Mouse (Mus musculus) heart, postnatal 36 days (tissue): Measurements from ENCODE around the gene Letm1. TPM values are rescaled to one million over a fixed set of nuclear protein-coding genes. Genes with fewer than 3 reads are reported as not detected.
A peak's percentile ranks its signal among the peaks of the same experiment; 100 is the strongest.

Source experiments
- DNase-seq, 2 experiments: peaks; one replicate each; pipeline ENCODE4 v3.0.0; 2021 to 2022
- intact Hi-C: fragments of 180-260 bp; cut with DNase I; formaldehyde crosslinking; loops from one replicate; pipeline ENCODE4 v1.15.1; 2025
- total RNA-seq, 2 experiments: library from RNA; stranded (reverse); gene quantifications; 2 replicates each; pipeline ENCODE4 v1.2.3; 2021

Gene Letm1
- total RNA-seq, result 100 to 1,000 TPM; 134 to 161 TPM

DNA sequence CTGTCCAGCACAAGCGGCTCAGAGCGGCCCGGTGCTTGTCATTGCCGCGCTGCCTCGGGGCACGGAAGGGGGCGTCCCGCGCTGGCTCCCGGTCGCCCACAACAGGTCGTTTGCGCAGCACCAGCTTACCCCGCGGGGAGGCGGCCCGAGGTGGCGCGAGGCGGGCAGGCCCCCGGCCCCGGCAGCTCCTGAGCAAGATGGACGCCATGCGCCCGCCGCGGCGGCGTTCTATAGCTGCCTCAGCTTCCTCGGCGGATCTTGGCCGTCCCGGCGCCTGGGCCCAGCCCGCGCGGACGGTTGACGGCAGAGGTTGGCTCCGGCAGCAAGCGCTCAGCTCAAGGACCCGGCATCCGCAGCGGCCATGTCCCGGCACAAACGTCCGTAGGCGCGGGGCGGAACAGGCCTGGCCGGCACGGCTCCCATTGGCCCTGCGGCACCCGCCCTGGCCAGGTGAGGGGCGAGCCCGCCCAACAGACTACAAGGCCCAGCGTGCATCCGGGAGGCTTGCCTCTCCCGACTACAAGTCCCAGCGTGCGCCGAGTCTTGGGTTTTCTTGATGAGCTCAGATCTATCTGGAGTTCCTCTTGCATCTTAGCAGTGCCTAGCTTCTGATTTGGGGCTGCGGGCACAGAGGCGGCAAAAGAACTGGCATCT, at the start of gene Letm1:
Letm1 (minus strand) TSS at position 473 of the 654 bp plus-strand sequence.
- intact Hi-C loops, result loop anchor here (2.0 to 5.0 kb wide), 3 partner anchors 36 to 155 kb away; partner anchors contain the start of genes Nelfa, Tacc3 and Tmem129
- peak; percentile 89 to 92 for DNase-seq

GRCm38 (mm10) chr5:33830832-33831231, 48.2 kb upstream of the Letm1 start:
- no peak for DNase-seq
- intact Hi-C loops, result no loop called here

GRCm38 (mm10) chr5:33829958-33830357, 47.3 kb upstream of the Letm1 start:
- intact Hi-C loops, result no loop called here
- no peak for DNase-seq

GRCm38 (mm10) chr5:33828107-33828506, 45.5 kb upstream of the Letm1 start:
- no peak for DNase-seq
- intact Hi-C loops, result no loop called here

DNA sequence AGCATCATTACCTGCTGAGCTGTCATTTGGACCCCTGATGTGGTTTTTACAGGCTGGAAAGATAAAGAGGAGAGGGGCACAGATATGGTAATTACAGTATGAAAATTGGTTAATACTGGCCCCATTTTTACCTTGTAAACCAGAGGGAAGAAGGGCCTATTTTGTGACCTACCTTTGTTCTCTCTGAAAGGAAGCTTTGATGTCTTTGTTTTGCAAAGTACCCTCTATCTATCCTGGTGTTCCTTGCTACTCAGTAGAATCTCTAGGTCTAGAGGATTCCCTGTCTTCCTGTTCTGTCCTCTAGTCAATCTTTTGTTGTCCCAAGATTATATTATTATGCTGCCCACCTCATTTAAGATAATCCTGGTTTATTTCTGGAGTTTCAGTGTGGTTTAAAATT, 43.4 kb upstream of the Letm1 start:
- intact Hi-C loops, result no loop called here
- DNase-seq, result no peak

DNA sequence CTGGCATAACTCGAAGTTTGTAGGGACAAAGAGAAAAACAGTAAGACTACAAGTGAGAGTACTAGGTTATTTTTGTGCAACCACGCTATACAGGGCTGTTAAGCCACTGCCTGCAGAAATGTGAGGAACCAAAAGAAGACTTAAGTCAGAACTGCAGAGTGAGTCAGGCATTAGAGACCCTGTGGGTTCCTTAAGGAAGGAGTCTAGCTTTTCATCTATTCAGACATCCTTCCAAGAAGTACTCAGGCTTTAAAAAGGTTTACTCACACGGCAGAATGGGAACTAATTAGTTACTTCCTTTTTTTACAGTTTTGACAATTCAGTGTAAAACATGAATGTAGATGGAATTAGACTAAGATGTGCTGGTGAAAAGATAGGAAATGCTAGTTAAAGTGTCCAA, 39.8 kb upstream of the Letm1 start:
- DNase-seq, result no peak
- intact Hi-C loops, result loop anchor here (5.0 kb wide), 2 partner anchors 115 to 170 kb away; partner anchors contain the start of genes Nelfa and Slbp

DNA sequence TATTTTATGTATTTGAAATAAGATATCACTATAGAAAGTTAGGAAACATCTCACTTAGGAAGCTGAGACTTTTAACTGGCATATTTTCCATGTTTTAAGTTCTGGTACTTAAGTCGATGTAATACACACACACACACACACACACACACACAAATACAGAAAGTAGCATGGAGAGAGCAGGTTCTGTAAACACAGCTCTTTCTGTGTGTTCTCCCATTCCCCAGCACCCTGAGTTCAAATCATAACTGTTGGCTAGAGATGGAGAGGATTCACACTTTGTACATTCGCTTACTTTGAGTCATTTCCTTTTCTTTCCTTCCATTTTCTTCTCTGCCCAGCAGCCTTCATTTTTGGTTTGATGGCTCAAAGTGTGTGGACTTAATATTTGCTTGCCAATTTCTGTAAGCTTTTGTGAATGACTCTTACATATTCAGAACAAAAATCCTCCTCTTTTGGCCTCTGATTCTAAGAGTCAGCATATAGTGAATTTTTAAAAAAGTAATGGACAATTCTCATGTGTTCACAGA, 39.3 kb upstream of the Letm1 start:
- intact Hi-C loops, result loop anchor here (5.0 kb wide), 2 partner anchors 115 to 170 kb away; partner anchors contain the start of genes Nelfa and Slbp
- DNase-seq, result no peak

- DNase-seq, result peak; percentile 55 to 79
- intact Hi-C loops, result loop anchor here (5.0 kb wide), 2 partner anchors 116 to 169 kb away; partner anchors contain the start of genes Nelfa and Slbp
Observed at GRCm38 (mm10) chr5:33820733-33821621, 38.4 kb upstream of the Letm1 start.

DNA sequence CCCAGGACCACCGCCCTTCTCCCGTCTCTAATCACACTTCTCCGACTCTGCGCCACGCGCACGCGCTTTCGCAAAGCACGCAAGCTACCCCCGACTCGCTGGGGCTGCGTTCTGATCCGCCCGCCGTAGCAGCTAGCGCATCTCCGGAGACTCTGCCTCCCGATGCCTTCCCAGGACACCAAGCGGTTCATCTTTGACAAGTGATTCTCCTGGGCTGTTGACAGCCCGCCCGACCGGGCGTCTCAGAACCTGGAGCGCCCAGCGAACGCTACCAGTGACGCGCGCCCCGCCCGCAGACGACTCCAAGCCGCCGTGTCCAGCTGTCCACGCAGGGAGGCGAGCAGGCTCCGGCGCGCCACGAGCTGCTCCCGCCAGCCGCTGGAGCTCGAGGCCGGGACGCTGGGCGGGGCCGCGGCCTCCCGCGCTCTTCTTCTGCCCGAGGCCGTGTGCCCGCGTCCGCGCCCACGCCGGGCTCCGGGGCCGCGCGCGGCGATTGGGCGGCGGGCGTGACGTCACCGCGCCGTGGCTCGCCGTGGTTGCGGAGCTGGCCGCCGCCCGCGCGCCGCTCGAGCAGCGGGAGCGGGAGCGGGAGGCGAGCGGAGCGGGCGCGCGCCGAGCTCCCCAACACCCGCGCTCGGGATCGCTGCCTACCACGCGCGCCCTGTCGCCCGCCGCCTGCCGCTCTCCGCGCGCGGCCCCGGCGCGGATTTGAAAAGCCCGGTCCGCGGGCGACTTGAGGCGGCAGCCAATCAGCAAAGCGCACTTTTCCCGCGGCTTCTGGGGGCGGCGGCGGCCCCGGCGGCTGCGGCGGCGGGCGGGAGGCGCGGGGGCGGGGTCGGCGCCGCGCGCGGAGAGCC, 37.5 kb upstream of the Letm1 start, which contains the start of gene Nsd2:
Nsd2 (plus strand) TSS at position 850 of the 857 bp plus-strand sequence.
- peak; percentile 84 to 90 for DNase-seq
- intact Hi-C loops, result loop anchor here (2.0 to 5.0 kb wide), 3 partner anchors 37 to 168 kb away; partner anchors contain the start of genes Letm1, Nelfa and Slbp

DNA sequence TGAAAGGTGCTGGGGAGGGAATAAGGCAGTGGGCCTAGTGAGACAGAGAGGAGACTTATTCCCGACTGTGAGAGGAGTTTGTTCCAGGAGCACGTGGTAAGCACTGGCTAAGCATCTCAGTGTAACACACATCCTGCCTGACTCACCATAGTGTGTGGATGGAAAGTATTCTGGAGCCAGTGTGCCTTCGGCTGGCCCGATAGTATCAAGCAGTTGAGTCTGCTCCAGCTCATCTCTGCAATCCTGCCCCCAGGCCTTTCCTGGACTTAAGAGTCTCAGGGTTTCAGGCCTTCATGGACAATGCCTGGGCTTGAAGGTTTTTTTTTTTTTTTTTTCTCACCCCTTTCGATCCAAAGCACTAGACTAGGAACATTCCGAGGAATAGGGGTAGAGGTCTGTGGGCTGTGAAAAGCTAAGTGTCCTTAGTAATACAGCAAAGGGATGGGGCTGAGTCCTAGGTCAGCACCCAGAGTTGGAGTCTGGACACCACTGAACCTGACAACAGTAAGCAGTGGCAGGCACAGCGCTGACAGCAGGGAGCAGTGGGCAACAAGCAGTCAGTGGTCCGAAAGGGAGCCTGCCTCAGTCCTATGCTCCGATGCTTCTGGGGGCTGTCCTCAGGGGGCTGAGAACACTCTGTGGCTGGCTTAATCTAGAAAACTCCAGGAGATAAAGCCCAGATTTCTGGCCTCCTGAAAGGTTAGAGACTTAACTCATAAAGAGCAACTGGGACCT, 36.7 kb upstream of the Letm1 start:
- peak; percentile 5 to 6 for DNase-seq
- intact Hi-C loops, result loop anchor here (2.0 kb wide), 1 partner anchor 37 kb away; the partner anchor contains the start of gene Letm1

DNA sequence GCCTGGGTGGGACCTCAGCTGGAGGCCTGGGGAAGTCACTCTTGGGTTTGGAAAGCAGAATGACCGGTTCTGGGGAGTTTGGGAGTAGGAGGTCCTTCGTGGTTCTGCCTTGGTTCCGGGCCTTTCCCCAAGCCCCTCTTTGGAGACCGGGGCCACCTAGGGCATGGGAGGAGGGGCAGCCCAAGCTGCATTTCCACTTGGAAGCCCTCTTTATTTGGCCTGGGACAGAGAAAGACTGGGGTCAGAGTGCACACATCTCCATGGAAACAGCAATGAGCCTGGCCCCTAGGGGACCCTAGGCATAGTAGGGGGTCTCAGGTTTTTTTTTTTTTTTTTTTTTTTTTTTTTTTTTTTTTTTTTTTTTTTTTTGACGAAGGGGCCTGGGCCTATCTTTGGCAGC, 35.5 kb upstream of the Letm1 start:
- intact Hi-C loops, result loop anchor here (2.0 kb wide), 1 partner anchor 35 kb away; the partner anchor contains the start of gene Letm1

GRCm38 (mm10) chr5:33816008-33816725, 33.5 kb upstream of the Letm1 start:
- DNase-seq, result no peak
- intact Hi-C loops, result no loop called here

More for the DNA sequence above, 35.5 kb upstream of the Letm1 start:
- no peak for DNase-seq

GRCm38 (mm10) chr5:33811519-33811918, 28.9 kb upstream of the Letm1 start:
- no peak for DNase-seq

GRCm38 (mm10) chr5:33803337-33803736, 20.7 kb upstream of the Letm1 start:
- intact Hi-C loops, result no loop called here
- no peak for DNase-seq

More at GRCm38 (mm10) chr5:33811519-33811918, 28.9 kb upstream of the Letm1 start:
- intact Hi-C loops, result no loop called here

DNA sequence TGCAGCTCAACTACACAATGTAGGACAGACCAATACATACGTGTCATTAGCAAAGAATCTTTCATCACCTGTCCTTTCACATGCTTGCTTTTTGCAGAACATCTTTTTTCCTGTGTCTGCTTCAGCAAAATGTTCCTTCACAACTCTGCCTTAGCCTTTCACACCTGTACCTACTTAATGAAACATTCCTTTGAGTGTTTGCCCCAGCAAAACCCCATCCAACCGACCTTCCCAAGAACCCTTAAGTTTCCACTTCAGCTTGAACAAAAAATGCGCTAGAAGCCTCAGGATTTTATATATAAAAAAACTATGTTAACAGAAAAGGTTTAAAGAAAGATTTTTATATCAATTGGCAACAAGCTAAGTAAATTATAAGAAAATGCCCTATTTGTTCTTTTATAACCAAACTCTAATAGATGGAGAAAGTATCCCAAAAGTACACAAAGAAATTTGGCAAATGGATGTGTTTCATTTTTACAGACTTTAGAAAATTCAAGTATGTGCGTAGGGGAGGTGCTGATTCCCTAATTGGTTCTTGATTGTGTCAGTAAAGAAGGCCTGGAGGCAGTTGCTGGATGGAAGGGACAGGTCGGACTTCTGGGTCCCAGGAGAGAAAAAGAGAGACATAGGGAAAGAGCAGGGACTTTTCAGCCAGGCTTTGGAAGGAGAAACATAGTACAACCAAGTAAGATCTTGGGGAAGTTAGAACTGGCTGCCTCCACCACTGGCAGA, 9.5 kb upstream of the Letm1 start:
- no peak for DNase-seq
- intact Hi-C loops, result no loop called here

DNA sequence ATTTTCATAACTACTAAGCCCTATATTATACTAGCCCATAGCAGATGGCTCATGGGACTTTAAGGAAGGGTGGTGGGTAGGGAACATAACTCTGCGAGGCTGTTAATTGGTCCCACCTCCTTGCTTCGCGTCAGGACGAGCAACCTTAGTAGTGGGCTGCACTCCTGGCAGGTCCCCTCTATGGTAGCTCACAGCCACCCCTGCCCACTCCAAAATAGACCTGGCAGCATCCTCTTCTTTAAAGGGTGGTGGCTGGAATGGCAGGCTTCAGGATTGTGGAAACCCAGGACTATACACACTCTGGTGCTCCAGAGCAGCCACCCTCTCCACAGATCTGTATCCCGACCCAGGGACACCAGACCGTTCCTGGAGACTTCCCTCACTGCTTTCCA, 378 bp upstream of the Letm1 start:
- no peak for DNase-seq
- intact Hi-C loops, result loop anchor here (2.0 to 5.0 kb wide), 3 partner anchors 36 to 154 kb away; partner anchors contain the start of genes Nelfa, Tacc3 and Tmem129

DNA sequence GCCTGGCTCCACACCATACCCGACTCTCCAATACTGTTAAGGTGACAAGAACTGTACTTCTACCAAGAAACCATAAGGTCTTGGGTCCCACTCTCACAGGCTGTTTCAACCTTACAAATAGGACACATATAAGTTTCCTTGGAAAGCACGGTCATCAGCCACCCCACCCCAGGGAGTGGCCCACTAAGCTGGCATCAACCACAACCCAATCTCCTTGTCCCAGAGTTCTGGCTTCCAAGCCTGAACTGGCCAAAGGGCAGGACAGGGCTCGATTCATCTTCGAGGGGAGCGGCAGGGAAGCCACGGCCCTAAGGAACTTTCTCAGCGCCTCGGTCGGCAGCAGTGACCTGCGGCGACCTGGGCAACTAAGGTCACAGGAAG, 663 bp downstream of the Letm1 start:
- no peak for DNase-seq
- intact Hi-C loops, result loop anchor here (2.0 to 5.0 kb wide), 3 partner anchors 37 to 155 kb away; partner anchors contain the start of genes Nelfa, Tacc3 and Tmem129

GRCm38 (mm10) chr5:33777195-33777594, 5.4 kb downstream of the Letm1 start:
- no peak for DNase-seq
- intact Hi-C loops, result no loop called here
